Mouse (Mus musculus) spleen, postnatal 36 days (tissue): Measurements from ENCODE around the gene Xrn2.

Experiments
- DNase-seq, 2 experiments: peaks; one replicate each; pipeline ENCODE4 v3.0.0; 2022; ENCODE audit warnings: low spot score in 2 of 2, mixed read lengths in 1 of 2

Xrn2 gene

DNA sequence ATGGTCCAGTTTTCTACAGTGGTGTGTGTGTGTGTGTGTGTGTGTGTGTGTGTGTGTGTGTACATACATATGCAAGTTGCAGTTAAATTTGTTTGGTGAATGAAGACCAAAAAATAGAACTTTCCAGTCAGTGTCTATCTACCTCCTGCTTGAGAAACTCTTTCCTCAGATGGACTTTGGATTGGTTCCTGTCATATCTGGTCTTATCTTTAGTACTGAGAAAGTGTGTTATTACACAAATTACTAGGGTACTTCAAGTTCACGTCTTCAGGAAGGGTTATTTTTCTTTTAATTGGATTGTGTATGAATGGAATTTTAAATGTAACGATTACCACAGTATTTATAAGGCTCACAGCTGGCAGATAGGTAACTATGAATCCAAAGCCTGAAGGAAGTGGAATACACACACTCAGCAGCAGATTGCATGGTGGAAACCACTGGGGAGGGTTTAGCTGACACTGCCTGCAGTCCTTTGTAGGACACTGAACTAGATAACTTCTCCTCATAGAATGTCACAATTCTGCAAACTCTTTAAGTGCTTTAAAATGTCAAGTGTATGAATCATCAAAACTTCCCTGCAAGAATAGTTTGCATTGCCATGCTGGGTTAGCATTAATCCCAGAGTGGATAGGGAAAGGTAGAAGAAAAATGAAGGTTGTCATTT, 40.6 kb downstream of the Xrn2 start:
- DNase-seq: no peak

DNA sequence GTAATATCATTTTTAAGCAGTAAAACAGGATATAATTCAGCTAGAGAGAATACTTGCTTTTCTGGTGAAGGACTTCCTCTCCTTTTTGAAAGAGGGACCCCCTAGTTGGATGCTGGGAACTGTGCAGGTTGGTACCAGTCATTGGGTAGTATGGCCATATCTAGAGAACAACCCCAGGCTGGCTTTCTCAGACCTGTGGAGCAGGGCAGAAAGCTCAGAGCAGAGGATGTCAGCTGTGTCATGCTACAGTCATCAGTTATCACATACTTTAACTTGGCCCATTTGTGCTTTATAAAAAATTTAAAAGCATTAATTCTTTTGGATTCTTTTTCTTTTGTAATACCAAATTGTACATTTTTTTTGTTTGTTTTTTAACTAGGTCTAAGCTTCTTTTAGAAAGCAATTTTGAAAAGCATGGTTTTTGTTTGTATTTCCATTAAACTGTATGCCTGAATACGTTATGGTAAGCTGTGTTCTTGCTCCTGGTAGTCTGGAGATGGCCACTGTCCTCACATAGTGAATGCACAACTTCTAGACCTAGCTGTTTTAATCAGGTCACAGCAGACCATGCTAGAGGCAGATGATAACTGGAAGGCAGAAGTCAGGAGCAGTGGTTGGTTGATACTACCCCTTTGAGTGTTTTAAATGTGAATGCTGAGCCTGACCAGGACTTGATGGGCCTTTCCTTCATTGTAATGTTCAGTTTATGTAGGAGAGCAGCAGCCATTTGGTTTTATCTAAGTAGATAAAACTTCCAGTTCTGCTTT, 54.9 kb downstream of the Xrn2 start:
- DNase-seq: no peak

DNA sequence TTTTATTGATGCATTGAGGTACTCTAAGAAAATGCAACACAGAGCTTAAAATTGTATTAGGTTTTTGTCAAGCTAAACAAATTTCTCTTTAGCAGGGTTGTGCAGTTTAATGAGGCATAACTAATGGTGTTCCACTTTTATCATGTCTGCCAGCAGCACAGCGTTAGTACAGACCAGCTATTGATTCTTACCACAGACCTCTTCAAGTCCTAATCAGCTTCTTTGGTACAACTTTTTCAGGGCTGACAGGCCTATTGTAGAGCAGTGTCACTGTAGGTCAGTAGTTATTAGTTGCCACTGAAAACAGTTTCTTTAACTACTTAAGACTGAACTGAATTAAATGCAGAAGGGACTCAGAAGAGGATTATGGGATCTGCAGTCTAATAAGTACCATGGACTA, 56.3 kb downstream of the Xrn2 start:
- no peak for DNase-seq

DNA sequence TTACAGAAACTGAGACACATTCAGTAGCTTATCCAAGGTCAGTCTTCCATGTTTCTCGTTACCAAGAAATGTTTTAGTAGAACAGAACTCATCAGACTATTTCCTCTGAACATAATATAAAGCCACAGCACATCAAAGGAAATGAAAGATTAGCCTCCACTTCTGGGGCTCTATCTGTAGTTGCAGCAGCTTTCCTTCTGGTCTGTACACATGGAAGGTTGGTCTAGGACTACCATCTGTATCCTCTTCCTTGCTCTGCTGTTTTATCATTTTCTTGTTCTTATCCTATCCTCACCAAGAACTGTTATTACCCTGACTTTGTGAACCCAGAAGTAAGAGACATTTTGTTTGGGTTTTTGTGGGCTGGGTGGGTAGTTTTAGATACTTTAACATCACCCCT, 57.5 kb downstream of the Xrn2 start:
- no peak for DNase-seq

DNA sequence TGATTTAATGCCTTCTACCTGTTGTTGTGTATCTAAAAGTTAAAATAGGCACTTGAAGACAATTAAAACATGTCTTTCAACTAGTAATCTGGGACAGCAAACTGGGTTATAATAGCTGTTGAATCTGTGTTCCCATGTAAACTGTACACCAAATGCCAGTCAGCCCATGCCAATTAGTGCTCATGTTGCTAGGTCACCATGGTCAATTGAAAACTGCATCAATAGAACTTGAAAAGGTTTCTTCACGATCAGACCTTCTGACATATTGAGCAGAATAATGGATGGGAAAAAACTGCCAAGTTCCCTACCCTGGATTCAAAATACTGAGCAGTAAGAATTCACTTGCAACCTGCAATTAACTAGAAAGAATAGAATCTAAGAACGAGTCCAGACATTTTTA, 61.2 kb downstream of the Xrn2 start:
- DNase-seq: no peak

DNA sequence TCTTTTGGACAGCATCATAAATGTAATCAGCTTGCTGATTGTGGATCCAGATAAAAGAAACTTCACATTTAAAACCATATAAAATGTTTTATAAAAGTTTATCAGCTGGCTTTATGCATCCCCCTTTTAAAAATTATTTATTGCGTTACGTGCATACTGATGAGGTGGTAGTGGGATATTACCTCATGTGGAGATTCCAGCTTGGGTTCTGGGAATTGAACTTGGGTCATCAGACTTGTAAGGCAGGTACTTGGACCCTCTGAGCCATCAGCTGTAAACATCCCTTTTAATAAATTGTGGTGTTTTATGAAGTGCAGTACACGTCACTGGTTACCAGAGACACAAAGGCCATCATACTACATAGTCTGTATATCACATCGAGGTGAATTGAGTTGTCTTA, 61.6 kb downstream of the Xrn2 start:
- no peak for DNase-seq

DNA sequence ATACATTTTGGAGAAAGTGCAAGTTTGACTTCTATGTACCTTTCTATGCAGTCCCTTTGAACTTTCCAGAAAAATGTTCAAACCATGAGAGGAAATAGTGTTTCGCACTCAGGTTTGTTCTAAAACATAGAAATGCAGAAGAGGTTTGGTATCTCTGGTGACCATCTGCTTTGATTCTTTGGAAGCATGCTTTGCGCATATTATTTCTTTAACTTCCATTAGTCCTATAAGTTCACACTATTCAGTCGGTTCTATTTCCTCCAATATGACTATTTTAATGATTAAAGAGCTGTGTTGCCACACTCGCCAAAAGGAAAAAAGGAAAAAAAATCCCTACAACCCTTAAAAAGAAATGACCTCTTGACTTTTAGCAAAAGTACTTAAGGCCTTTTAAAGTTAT, 69.6 kb downstream of the Xrn2 start:
- DNase-seq: no peak

DNA sequence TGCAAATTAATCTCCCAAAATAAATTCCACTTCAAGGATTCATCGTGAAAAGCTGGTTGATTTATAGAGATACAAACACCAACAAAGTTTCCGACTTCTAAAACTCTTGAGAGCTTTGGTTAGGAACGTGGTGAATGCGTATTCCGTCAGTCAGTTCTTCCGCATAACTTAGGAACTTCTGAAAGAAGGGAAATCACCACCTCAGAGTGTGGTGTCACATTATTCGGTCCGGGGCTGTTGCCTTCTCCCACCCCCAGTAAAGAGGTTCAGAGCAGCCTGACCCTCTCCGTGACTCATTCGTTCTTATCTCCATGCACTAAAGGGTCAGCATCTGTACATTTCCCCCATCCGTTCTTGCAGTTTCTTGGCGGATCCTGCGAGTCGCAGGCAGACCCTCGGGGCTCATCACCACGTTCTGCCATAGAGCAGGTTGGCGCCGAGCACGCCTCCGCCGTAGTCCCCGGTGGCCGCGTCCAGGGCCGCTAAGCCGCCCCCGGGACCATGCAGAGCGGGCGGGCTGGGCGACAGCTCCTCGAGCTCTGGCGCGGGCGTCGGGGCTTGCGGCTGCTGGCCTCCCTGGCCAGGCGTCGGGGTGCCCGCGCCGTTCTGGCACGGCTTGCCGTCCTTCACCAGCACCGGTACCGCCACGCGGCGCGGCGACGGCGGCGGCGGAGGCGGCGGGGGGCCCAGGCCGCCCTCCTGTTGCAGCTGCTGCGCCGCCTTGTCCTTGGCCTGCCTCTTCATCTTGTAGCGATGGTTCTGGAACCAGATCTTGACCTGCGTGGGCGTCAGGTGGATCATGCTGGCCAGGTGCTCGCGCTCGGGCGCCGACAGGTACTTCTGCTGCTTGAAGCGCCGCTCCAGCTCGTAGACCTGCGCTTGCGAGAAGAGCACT, 70.9 kb downstream of the Xrn2 start:
- DNase-seq: peak in 1 of 2 experiments; percentile 2

DNA sequence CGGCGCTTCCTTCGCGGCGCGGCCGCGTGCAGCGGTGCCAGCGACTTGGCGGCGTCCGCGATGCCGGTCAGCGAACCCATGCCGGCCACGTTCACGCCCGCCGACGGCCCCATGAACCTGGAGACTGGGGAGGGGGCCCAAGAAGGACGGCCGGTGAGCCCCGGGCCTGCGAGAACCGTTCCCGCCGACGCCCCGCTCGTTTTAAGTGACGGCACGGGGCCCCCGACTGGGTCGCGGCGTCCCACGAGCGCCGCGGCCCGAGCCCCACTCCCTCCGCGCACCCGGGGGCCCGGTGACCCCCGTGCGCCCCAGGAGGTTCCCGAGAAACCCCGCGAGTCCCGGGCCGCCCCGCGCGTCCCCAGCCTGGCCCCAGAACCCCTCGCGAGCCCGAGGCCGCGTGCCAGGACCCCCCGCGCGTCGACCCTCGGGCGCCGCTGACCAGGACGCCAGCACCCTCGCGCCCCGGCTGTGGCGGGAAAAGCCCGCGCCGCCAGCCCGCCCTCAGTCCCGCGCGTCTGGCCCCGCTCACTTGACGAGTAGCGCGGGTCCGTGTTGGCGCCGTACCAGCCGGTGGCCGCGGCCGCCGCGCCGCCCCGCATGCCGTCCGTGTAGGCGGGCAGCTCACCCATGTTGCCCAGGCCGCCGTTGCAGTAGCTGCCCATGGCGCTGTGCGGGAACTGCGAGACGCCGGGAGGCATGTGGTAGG, 71.7 kb downstream of the Xrn2 start:
- no peak for DNase-seq

DNA sequence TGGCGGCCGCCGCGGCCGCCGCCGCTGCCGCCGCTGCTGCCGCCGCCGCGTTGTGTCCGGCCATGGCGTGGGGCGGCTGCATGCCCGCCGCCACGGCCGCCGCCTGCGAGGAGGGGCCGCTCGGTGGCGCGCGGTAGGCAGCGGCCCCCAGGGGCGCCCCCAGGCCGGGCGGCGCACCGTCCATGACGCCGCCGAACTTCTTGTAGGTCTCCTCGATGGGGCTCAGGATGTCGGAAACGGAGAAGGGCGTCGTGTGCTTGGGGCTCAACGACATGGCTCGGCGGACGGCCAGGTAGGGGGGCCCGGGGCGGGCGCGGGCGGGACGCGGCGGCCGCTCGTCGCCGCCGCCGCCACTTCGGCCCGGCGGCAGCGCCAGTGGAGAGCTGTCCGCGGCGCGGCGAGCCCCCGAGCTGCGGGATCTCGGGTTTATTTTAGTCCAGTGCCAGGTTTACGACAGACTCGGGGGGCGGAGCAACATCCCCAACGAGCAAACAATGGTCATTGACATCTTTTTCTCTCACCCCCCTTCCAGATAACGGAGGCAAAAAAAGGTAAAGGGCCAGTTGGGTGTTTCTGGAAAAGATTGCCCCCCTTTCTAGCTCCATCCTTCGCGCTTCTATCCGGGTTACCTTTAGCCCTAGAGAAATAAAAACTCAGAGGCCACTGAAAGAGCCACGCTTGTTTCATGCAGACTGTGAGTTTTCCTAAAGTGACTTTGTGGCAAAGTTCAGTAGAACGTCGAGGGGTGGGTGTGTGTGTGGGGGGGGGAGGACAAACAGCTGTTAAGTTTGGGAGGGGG, 72.5 kb downstream of the Xrn2 start, which contains the start of gene Nkx2-4:
Nkx2-4 (minus strand) TSS at position 374 of the 799 bp plus-strand sequence.
- DNase-seq: no peak

DNA sequence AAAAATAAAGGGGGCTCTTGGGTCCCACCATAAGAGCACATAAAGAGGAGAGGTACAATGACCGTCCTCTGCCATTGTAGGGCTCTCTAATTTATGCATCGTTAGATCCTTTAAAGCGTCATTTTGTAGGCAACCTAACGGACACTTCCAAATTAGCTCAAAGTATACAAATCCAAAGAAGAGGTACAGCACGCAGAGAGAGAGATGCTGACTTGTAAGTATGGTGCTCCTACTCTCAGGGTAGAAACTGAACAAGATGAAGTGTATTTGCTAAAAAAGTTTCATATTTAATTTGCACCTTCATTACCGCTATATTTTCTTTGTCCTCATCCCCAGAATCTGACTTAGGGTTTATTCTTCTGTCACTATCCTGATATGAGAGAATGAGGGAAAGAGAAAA, 73.1 kb downstream of the Xrn2 start:
- no peak for DNase-seq

DNA sequence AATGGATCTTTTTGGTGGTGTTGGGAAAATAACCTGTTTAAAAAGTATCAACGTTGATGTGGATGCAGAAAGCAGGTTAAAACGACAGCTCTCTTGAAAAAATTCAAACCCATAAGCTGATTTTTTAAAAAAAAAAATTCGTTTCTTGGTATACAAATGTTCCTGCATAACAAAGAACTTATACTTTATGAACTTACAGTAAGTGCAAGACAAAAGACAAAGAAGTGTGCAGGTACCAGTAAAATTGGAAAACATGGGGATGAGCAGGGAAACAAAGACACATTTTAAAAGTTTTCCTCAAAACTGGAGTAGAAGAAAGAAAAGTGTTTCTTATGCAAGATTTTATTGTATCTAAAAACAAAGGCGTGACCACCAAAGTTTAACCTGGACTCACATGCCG, 73.6 kb downstream of the Xrn2 start:
- DNase-seq: no peak

DNA sequence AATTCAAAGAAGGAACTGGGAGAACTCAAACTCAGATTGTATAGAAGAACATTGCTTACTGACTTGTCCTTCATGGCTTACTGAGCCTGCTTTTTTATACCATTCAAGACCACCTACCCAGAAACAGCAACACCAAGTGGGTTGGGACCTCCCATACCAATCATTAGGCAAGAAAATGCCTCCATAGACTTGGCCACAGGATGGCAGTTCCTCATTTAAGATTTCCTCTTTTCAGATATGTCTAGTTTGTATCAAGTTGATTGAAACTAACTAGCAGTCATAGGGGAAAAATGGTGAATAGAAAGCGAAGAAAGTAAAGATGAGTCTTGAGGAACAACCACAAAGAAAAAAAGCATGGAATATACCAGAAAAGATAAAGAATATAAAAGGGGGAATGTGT, 106.9 kb downstream of the Xrn2 start:
- no peak for DNase-seq

DNA sequence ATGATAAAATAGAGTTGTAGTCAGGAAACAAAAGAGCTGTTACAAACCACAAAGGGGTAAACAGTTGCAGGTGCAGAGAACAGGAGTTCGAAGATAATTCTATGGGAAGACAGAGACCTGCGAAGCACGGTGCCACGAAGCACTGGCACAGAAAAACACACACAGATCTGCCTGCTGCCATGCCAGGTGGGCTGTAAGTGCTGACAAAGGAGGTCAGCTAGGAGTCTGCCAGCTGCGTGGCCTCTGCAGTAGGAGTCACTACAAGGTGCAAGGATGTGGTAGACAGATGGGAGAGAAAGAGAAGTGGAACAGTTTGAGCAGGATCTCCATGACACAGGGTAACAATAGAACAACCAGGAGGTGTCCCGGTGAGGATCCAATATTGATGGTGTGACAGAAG, 114.6 kb downstream of the Xrn2 start:
- no peak for DNase-seq
